Mouse (Mus musculus) ES-E14 (cell line): ENCODE results near the gene Fosl2. TPM values are rescaled to one million over a fixed set of nuclear protein-coding genes. Genes with fewer than 3 reads are reported as not detected.

ENCODE experiments used
- DNase-seq: peaks from one replicate; pipeline ENCODE4 v3.0.0-alpha.2; 2013; ENCODE audit warnings: low read depth, low spot score
- H3K27ac ChIP-seq: 2 replicates; pipeline ENCODE4 v1.5.1; 2012; ENCODE audit warnings: low read depth, mild to moderate bottlenecking, low read length, moderate library complexity, mixed read lengths; ENCODE audit not compliant: poor library complexity, insufficient read depth, severe bottlenecking
- H3K36me3 ChIP-seq: 2 replicates; pipeline ENCODE4 v1.6.1; 2012; ENCODE audit warnings: mild to moderate bottlenecking, low read length, moderate library complexity, mixed read lengths; ENCODE audit not compliant: control insufficient read depth, poor library complexity, insufficient read depth, severe bottlenecking
- H3K4me1 ChIP-seq, 2 experiments: fragments of 150-350 bp in 1 of 2; sonication (generic) in 1 of 2; 2 replicates each; pipeline ENCODE4 v1.6.1; 2012; ENCODE audit warnings: low read length in 2 of 2, mild to moderate bottlenecking in 1 of 2, mixed read lengths in 1 of 2; ENCODE audit not compliant: control insufficient read depth in 2 of 2, insufficient read depth in 2 of 2, poor library complexity in 1 of 2
- H3K4me3 ChIP-seq, 2 experiments: fragments of 150-350 bp in 1 of 2; sonication (generic) in 1 of 2; 2 replicates each; pipeline ENCODE4 v1.5.1; 2012; ENCODE audit warnings: low read length in 2 of 2, low read depth in 1 of 2, mild to moderate bottlenecking in 1 of 2, mixed read lengths in 1 of 2; ENCODE audit not compliant: insufficient read depth in 1 of 2, poor library complexity in 1 of 2, severe bottlenecking in 1 of 2
- H3K9ac ChIP-seq: 2 replicates; pipeline ENCODE4 v1.6.1; 2012; ENCODE audit warnings: low read depth, mild to moderate bottlenecking, low read length, mixed read lengths; ENCODE audit not compliant: poor library complexity, insufficient read depth, severe bottlenecking
- H3K9me3 ChIP-seq: fragments of 150-350 bp; sonication (generic); 2 replicates; pipeline ENCODE4 v1.6.1; 2012; ENCODE audit warnings: low read depth, mild to moderate bottlenecking, low read length; ENCODE audit not compliant: control insufficient read depth, insufficient read depth
- CHD2 ChIP-seq: IDR thresholded peaks from 2 replicates; pipeline ENCODE4 v1.6.1; 2014; ENCODE audit warnings: mild to moderate bottlenecking, low read depth, low read length, inconsistent platforms
- HCFC1 ChIP-seq: IDR thresholded peaks from 2 replicates; pipeline ENCODE4 v1.6.1; 2012; ENCODE audit warnings: low read length, inconsistent platforms, borderline replicate concordance; ENCODE audit not compliant: insufficient read depth
- MAFK ChIP-seq: IDR thresholded peaks from 2 replicates; pipeline ENCODE4 v1.6.1; 2014; ENCODE audit warnings: mild to moderate bottlenecking, low read depth, low read length, inconsistent platforms; ENCODE audit not compliant: insufficient read depth
- ZC3H11A ChIP-seq: IDR thresholded peaks from 2 replicates; pipeline ENCODE4 v1.6.1; 2012; ENCODE audit warnings: low read depth, mild to moderate bottlenecking, inconsistent platforms, low read length, borderline replicate concordance
- ZNF384 ChIP-seq: IDR thresholded peaks from 2 replicates; pipeline ENCODE4 v1.6.1; 2012; ENCODE audit warnings: low read depth, low read length, inconsistent platforms
- in situ Hi-C, 2 experiments: fragments of 600-800 bp; cut with MboI; formaldehyde crosslinking; loops; one replicate each; pipeline ENCODE4 v1.15.1; 2025; ENCODE audit warnings: low sequenced_read_pairs in 2 of 2, inconsistent platforms in 1 of 2; ENCODE audit not compliant: unreplicated experiment in 2 of 2
- total RNA-seq: library from RNA; depleted of rRNA; stranded (reverse); fragments of 300-350 nt; gene quantifications from 2 replicates; pipeline ENCODE4 v1.2.3, GENCODE M21; 2012

Fosl2 gene
- total RNA-seq, 1 experiment, result 15.0 TPM

GRCm38 (mm10) chr5:32195857-32196609 is 60.4 kb downstream of the Fosl2 start:
- no peak overlapping the region for H3K9ac ChIP-seq
- TF ChIP-seq ZC3H11A (no peak), HCFC1 (no peak), CHD2 (no peak), MAFK (no peak), ZNF384 (no peak)
- peaks cover 0 to 2% of the 10 kb centered on the region in 2 experiments; a peak in 1 of 4 replicates for H3K4me1 ChIP-seq
- in situ Hi-C loops, result loop anchor here (10.0 to 25.0 kb wide), 2 partner anchors 601 to 609 kb away; partner anchors contain the start of gene Mrpl33 (in 2 of the 2)
- H3K4me3 ChIP-seq, result no peak overlapping the region
- no peaks in the 10 kb centered on the region for H3K36me3 ChIP-seq
- no peak for DNase-seq
- no peaks in the 10 kb centered on the region for H3K9me3 ChIP-seq
- H3K27ac ChIP-seq, result no peak overlapping the region

- no peaks in the 10 kb centered on the region for H3K36me3 ChIP-seq
- no peak overlapping the region for H3K4me3 ChIP-seq
- in situ Hi-C loops, result loop anchor here (10.0 to 25.0 kb wide), 2 partner anchors 603 to 610 kb away; partner anchors contain the start of gene Mrpl33 (in 2 of the 2)
- no peak overlapping the region for H3K27ac ChIP-seq
- TF ChIP-seq ZC3H11A, result peak; percentile 98
- no peak for TF ChIP-seq ZNF384
- no peaks in the 10 kb centered on the region for H3K9me3 ChIP-seq
- H3K9ac ChIP-seq, result no peak overlapping the region
- no peaks in the 10 kb centered on the region for H3K4me1 ChIP-seq
- peak; percentile 91 for DNase-seq
Observed at GRCm38 (mm10) chr5:32197698-32198097, 62.1 kb downstream of the Fosl2 start.

DNA sequence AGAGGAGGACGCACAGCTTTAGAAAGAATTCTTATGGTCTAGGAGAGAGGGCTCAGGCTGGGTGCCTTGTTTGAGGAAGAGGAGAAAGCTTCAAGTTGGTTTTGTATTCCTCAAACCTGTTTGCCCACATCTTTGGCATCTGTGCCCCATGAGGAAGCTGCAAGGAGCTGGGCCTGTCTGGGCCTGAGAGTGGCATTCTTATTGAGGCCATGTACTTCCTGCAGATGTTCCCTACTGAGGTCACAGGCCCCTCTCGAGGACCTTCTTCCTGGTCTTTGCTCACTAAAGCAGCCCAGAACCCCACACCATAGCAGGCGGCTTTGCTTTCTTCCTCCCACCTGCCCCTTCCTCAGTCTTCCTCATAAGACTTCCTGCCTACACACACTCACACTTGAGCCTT is 63.5 kb downstream of the Fosl2 start:
- Histone ChIP-seq H3K4me3 (no peak overlapping the region), H3K36me3 (no peaks in the 10 kb centered on the region), H3K9me3 (no peaks in the 10 kb centered on the region), H3K4me1 (no peaks in the 10 kb centered on the region), H3K9ac (no peak overlapping the region), H3K27ac (no peak overlapping the region)
- no peak for DNase-seq
- no peak for TF ChIP-seq ZNF384
- TF ChIP-seq ZC3H11A, result no peak
- no peak for TF ChIP-seq MAFK
- TF ChIP-seq CHD2, result no peak
- TF ChIP-seq HCFC1, result no peak
- in situ Hi-C loops, result loop anchor here (10.0 to 25.0 kb wide), 2 partner anchors 604 to 612 kb away; partner anchors contain the start of gene Mrpl33 (in 2 of the 2)

DNA sequence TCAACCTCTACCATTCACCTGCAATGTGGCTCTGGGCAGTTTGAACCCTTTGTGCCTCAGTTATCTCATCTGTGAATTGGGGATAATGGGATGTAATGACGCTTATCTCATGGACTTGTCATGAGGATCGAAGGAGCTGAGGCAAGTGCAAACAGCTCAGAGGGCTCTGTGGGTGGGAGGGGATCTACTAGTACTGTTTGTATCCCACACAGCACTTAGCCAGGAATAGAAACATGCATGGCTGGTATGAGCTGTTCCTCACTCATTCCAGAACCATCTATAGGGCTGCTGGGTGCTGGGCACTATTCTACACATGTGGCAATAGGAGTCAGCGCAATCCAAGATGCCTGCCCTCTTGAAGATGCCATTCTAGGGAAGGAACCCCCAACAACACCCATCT is 64.0 kb downstream of the Fosl2 start:
- no peaks in the 10 kb centered on the region for H3K4me1 ChIP-seq
- in situ Hi-C loops, result loop anchor here (10.0 to 25.0 kb wide), 2 partner anchors 605 to 612 kb away; partner anchors contain the start of gene Mrpl33 (in 2 of the 2)
- no peak for DNase-seq
- H3K9me3 ChIP-seq, result no peaks in the 10 kb centered on the region
- no peak overlapping the region for H3K27ac ChIP-seq
- no peaks in the 10 kb centered on the region for H3K36me3 ChIP-seq
- TF ChIP-seq CHD2, result no peak
- no peak for TF ChIP-seq ZNF384
- TF ChIP-seq ZC3H11A, result no peak
- TF ChIP-seq HCFC1, result no peak
- TF ChIP-seq MAFK, result no peak
- no peak overlapping the region for H3K9ac ChIP-seq
- no peak overlapping the region for H3K4me3 ChIP-seq

DNA sequence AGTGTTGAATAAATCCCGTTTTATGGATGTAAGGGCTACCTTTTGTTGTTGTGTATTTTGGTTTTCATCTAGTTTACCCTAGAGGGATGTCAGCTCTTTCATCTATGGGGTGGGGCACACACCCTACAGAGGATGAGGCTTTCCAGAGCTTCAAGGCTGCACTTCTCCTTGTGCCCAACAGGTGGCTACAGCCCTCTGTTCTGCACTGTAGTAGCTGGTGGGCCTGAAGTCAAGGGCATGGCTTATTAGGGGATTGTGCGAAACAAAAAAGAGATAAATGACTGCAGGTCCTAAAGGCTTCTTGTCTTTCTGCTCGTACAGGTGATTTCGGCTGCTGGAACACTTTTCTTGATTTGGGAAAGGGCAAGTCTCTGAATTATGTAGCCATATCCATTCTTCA is 69.1 kb downstream of the Fosl2 start:
- no peak overlapping the region for H3K27ac ChIP-seq
- in situ Hi-C loops, result no loop called here
- H3K4me1 ChIP-seq, result no peaks in the 10 kb centered on the region
- H3K4me3 ChIP-seq, result no peak overlapping the region
- H3K36me3 ChIP-seq, result no peaks in the 10 kb centered on the region
- no peak for DNase-seq
- no peak overlapping the region for H3K9ac ChIP-seq
- no peaks in the 10 kb centered on the region for H3K9me3 ChIP-seq
- TF ChIP-seq ZNF384, result no peak
- TF ChIP-seq MAFK, result no peak
- TF ChIP-seq CHD2, result no peak
- TF ChIP-seq ZC3H11A, result no peak
- no peak for TF ChIP-seq HCFC1
